Mouse (Mus musculus) C2C12 (cell line): Measurements from ENCODE around the gene Lif. TPM values are rescaled to one million over a fixed set of nuclear protein-coding genes. Genes with fewer than 3 reads are reported as not detected.
A peak's percentile ranks its signal among the peaks of the same experiment; 100 is the strongest.

Experiments used
- H3K27me3 ChIP-seq: one replicate; pipeline ENCODE4 v1.6.1; 2011; ENCODE audit not compliant: control insufficient read depth, insufficient read depth, insufficient read length
- H3K36me3 ChIP-seq: one replicate; pipeline ENCODE4 v1.6.1; 2011; ENCODE audit not compliant: control insufficient read depth, insufficient read depth
- H3K4me3 ChIP-seq: one replicate; pipeline ENCODE4 v1.5.1; 2011; ENCODE audit warnings: mild to moderate bottlenecking, control low read depth; ENCODE audit not compliant: poor library complexity, insufficient read depth, severe bottlenecking
- H3K79me2 ChIP-seq: one replicate; pipeline ENCODE4 v1.6.1; 2011; ENCODE audit not compliant: control insufficient read depth, insufficient read depth
- H3K79me3 ChIP-seq: one replicate; pipeline ENCODE4 v1.6.1; 2011; ENCODE audit warnings: low read depth, control low read depth
- H3ac ChIP-seq: one replicate; pipeline ENCODE3; 2011; ENCODE audit warnings: low read depth; ENCODE audit not compliant: control insufficient read depth, insufficient read length
- CEBPB ChIP-seq: IDR thresholded peaks from one replicate; pipeline ENCODE4 v1.6.1; 2011; ENCODE audit warnings: low read depth, mild to moderate bottlenecking, control low read depth, moderate library complexity
- CTCF ChIP-seq: IDR thresholded peaks from one replicate; pipeline ENCODE4 v1.5.1; 2011; ENCODE audit not compliant: control insufficient read depth, insufficient read depth, insufficient read length
- FOSL1 ChIP-seq: IDR thresholded peaks from one replicate; pipeline ENCODE4 v1.8.0; 2011; ENCODE audit warnings: mild to moderate bottlenecking, low read length; ENCODE audit not compliant: poor library complexity, insufficient read depth, severe bottlenecking
- MAX ChIP-seq: IDR thresholded peaks from one replicate; pipeline ENCODE4 v1.6.1; 2011; ENCODE audit warnings: mild to moderate bottlenecking, control low read depth
- MYOD1 ChIP-seq: IDR thresholded peaks from one replicate; pipeline ENCODE4 v1.6.1; 2011; ENCODE audit warnings: low read depth; ENCODE audit not compliant: control insufficient read depth, insufficient read length
- MYOG ChIP-seq: IDR thresholded peaks from one replicate; pipeline ENCODE4 v1.6.1; 2011; ENCODE audit not compliant: control insufficient read depth, insufficient read length; ENCODE audit errors: extremely low read depth
- USF1 ChIP-seq: IDR thresholded peaks from one replicate; pipeline ENCODE4 v1.6.1; 2011; ENCODE audit warnings: low read depth, mild to moderate bottlenecking, control low read depth, moderate library complexity
- polyA plus RNA-seq: library from polyadenylated mRNA; unstranded; fragments of >200 nt; fragmentation: generic; extraction: Trizol; gene quantifications from one replicate; pipeline ENCODE4 v1.2.1, GENCODE M21; 2012; ENCODE audit warnings: missing spikeins

Lif gene
- polyA plus RNA-seq, 1 experiment = 1.0 TPM

DNA sequence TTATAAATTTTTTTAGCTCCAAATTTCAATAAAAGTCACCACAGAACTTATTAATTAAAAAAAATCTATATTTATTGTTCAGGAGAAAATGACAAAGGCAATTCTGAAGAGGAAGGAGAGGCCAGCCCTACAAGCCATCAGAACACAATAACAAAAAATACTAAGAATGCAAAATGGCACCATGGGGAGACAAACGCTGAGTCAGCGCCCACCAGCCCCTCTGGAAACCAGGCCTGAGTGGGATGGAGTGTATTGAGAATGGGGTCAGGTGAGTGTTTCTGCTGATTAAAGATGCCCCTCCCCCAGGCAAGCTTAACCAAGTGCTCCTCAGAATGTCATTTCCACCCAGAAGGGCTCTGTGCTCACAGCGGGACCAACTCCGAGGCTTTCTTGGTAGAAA is 47.7 kb downstream of the Lif start:
- Histone ChIP-seq H3K79me3 (no peaks in the 10 kb centered on the region), H3K4me3 (no peak overlapping the region), H3K36me3 (no peaks in the 10 kb centered on the region), H3K79me2 (no peaks in the 10 kb centered on the region), H3K27me3 (no peaks in the 10 kb centered on the region), H3ac (no peak overlapping the region)
- TF ChIP-seq CEBPB (no peak), MYOG (no peak), USF1 (no peak), MAX (no peak), FOSL1 (no peak), MYOD1 (no peak), CTCF (no peak)

DNA sequence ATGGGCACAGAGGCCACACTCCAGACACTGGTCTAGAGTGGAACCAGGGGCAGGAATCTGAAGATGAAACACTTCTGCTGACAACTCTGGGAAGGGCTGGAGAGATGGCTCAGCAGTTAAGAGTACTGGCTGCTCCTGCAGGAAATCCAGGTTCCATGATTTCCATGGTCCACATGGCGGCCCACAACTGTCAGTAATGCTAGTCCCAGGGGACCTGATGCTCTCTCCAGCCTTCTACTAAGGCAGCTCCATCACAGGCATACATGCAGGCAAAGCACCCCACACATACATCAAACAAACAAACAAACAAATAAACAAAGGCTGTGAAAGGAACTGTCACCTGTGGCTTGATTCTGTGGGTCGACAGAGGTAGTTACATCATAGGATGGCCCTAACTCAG is 48.7 kb downstream of the Lif start:
- no peak for TF ChIP-seq MYOG
- TF ChIP-seq USF1 = no peak
- no peak for TF ChIP-seq CTCF
- H3K79me3 ChIP-seq = no peaks in the 10 kb centered on the region
- no peak overlapping the region for H3ac ChIP-seq
- no peaks in the 10 kb centered on the region for H3K27me3 ChIP-seq
- H3K4me3 ChIP-seq = no peak overlapping the region
- H3K79me2 ChIP-seq = no peaks in the 10 kb centered on the region
- no peaks in the 10 kb centered on the region for H3K36me3 ChIP-seq

DNA sequence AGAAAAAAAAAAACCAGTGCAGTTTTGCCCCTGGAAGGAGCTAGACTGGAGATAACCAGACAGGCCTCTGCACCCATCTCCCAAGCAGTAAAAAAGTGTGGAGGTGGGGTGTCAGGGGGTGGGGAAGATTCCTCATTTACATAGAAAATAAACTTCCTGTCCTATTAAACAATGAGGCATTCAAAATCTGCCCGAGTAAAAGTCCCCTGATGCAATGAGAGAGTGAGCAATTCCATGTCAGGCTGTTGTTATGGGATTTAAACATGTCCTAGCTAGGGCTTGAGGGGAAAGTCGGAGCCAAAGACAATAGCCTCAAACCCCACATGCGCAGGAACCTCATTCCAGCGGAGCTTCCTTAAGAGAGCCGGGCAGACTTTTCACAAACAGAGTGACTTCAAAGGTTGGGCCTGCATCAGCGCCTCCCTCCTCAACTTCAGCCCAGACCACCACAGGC is 50.7 kb downstream of the Lif start:
- H3K27me3 ChIP-seq = no peaks in the 10 kb centered on the region
- H3ac ChIP-seq = peak overlapping the region; percentile 54
- no peaks in the 10 kb centered on the region for H3K79me2 ChIP-seq
- H3K36me3 ChIP-seq = no peaks in the 10 kb centered on the region
- TF ChIP-seq CTCF = no peak
- TF ChIP-seq MYOD1 = no peak
- TF ChIP-seq USF1 = no peak
- TF ChIP-seq FOSL1 = no peak
- TF ChIP-seq MYOG = no peak
- TF ChIP-seq CEBPB = peak; percentile 47
- TF ChIP-seq MAX = peak; percentile 1
- H3K4me3 ChIP-seq = no peak overlapping the region
- H3K79me3 ChIP-seq = no peaks in the 10 kb centered on the region

DNA sequence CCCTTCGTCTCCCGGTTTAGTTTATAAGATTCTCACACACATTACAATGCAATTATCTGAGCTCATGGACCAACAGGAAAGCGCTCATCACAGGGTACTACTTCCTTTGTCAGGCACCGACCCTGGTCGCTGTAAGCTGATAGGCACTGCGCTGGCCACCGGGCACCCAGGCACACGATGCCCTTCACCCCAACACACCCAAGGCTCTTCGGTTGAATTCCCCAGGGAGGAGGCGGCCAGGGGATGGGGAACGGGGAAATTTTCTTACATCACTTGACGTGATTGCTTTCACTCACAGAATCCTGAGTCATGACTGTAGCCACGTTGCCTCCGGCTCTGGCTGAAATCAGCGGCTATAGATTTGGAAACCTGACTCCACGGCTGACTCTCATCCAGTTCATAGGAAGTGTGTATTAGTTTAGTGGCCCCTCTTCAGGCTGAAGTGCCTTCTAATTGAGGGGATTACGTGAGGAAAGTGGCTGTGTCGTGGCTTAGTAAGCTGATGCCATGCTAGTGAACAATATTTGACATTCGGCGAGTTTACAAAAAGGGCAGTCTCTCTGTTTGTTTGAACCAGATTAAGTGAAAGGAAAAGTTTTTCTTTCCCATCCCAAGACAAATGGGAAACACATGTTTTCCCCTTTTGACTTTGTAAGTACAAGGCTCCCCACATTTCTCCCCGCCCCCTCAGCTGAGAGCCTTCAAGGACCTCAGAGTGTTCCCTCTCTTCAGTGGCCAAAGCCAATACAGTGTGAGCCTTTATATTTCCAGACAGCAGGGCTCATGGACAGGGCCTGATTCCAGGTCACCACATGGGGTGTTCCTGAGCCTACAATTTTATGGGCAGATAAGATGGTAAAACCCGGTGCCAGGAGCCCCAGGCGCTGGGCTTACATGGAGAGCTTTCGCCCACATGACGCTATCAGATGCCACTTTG is 51.4 kb downstream of the Lif start:
- peak overlapping the region; percentile 54 for H3ac ChIP-seq
- no peaks in the 10 kb centered on the region for H3K36me3 ChIP-seq
- no peaks in the 10 kb centered on the region for H3K79me3 ChIP-seq
- no peak overlapping the region for H3K4me3 ChIP-seq
- H3K79me2 ChIP-seq = no peaks in the 10 kb centered on the region
- peak; percentile 16 for TF ChIP-seq MYOD1
- TF ChIP-seq MAX = peak; percentile 65
- TF ChIP-seq FOSL1 = peak; percentile 40
- peak; percentile 60 for TF ChIP-seq CEBPB
- no peak for TF ChIP-seq MYOG
- TF ChIP-seq CTCF = no peak
- no peaks in the 10 kb centered on the region for H3K27me3 ChIP-seq

DNA sequence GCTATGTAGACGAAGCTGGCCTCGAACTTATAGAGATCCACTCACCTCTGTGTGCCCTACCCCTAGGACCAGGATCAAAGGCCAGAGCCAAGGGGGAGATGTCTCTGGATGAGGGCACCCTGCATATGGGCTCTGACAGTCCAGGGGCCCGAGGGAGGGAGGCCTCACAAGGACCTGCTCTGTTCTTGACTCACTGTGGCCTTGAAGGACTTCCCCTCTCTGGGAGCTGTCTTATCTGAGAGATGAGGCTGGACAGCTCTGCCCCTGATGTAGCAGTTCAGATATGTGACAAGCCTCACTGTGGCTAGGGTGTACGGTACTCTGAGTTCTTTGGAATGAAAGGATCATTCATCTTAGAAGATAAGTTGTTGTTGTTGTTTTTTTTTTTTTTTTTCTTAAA is 52.3 kb downstream of the Lif start:
- H3K79me3 ChIP-seq = no peaks in the 10 kb centered on the region
- no peak for TF ChIP-seq CTCF
- TF ChIP-seq CEBPB = no peak
- no peak for TF ChIP-seq MAX
- no peak for TF ChIP-seq USF1

DNA sequence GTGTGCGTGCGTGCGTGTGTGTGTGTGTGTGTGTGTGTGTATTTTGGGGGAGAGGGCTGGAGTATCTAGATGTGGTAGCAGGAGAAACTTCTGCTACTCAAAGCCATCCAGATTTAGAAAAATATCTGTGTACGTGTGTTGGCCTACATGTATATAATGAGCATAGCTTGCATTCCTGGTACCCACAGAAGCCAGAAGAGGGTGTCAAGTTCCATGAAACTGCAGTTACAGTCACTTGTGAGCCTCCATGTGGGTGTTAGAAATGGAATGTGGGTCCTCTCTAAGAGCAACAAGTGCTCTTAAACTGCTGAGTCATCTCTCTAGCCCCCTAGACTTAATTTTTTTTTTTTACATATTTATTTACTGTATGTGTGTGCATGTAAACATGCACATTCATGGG is 53.0 kb downstream of the Lif start:
- H3K79me2 ChIP-seq = no peaks in the 10 kb centered on the region
- H3K79me3 ChIP-seq = no peaks in the 10 kb centered on the region
- TF ChIP-seq MYOG (no peak), MAX (peak; percentile 71)
- no peaks in the 10 kb centered on the region for H3K36me3 ChIP-seq
- H3ac ChIP-seq = no peak overlapping the region
- H3K27me3 ChIP-seq = no peaks in the 10 kb centered on the region
- H3K4me3 ChIP-seq = no peak overlapping the region

More for the DNA sequence above, 52.3 kb downstream of the Lif start:
- Histone ChIP-seq H3ac (no peak overlapping the region), H3K27me3 (no peaks in the 10 kb centered on the region), H3K4me3 (no peak overlapping the region), H3K36me3 (no peaks in the 10 kb centered on the region), H3K79me2 (no peaks in the 10 kb centered on the region)
